Mouse (Mus musculus): ENCODE data around the gene Slc16a12.

DNA sequence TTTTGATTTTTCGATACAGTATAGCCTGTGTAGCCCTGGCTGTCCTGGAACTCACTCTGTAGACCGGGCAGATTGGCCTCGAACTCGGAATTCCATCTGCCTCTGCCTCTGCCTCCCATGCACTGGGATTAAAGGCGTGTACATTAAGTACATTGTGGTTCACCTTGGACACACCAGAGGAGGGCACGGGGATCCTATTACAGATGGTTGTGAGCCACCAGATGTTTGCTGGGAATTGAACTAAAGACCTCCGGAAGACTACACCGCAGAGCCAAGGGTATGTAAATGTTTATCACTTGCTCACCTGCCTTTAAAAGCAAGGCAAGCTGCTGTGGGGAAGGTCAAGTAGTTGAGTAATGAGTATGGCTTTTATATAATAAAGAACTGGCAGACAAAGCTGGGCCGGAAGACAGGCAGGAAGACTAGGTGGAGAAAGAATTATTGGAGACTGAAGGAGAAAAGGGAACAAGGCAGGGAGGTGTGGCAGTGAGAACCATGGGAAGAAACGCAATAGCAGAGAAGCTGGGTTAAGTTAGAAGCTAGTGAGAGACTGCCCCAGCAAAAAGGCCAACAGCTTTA is 91.8 kb downstream of the Slc16a12 start:
- no peak for TF ChIP-seq CTCF (IDR thresholded peaks at IDR 0.05; ENCODE audit: low read depth)
- TF ChIP-seq EP300 (IDR thresholded peaks at IDR 0.05; ENCODE audit: low read depth): no peak
